Mouse (Mus musculus) cerebellum, adult 8-10 months (tissue): ENCODE results near the gene Zfp787.
"Not testable (repeated sequence)": the region's sequence is repeated elsewhere in the genome, so short reads cannot be mapped to it uniquely, and the experiment has no call there.

ENCODE experiments used
- DNase-seq: peaks from one replicate; pipeline ENCODE4 v3.0.0; 2022

The Zfp787 gene

GRCm38 (mm10) chr7:6161541-6161940, 5.7 kb upstream of the Zfp787 start:
- no peak for DNase-seq

- no peak for DNase-seq
Measured at GRCm38 (mm10) chr7:6159604-6160003, 3.8 kb upstream of the Zfp787 start.

- no peak for DNase-seq
Measured at GRCm38 (mm10) chr7:6157479-6157878, 1.7 kb upstream of the Zfp787 start.

- DNase-seq = no peak
Measured at GRCm38 (mm10) chr7:6156901-6157472, 1.2 kb upstream of the Zfp787 start.

DNA sequence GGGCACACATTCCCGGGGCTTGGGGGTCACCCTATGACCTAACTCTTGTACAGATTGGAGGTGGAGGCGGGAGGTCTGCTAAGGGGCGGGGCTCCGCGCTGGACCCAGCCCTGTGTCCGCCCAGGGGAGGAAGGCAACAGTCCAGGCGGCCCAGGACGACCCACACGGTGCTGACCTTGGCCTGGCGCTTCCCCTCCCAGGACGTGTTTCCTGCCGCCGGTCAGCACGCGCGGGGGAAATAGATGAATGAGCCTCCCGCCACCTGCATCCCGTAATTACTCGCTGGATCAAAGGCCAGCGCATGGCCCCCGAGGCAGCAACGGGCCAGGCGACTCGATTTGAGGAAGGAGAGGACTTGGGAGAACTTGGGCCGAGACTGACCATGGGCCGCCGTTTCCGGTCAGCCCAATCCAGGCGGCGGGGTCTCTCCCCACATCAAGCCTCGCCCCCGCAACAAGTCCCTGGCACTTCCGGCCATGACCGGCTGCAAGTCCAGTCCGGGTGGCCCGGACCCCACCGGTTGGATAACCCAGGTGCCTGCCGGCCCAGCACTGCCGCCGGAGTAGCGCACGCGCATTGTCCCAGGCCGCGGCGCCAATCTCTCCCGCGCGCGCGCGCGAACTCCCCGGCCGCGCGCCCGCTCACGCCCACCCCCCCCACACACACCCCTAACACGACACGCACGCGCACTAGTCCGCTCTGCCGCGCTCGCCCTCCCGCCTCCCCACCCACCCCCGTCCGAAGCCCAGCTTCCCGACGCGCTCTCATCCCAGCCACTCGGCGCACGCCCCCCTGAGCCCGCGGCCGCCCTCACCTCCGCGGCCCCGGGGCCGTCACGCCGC, 545 bp downstream of the Zfp787 start:
- peak; percentile 82 for DNase-seq

GRCm38 (mm10) chr7:6154164-6154563, 1.6 kb downstream of the Zfp787 start:
- no peak for DNase-seq

DNA sequence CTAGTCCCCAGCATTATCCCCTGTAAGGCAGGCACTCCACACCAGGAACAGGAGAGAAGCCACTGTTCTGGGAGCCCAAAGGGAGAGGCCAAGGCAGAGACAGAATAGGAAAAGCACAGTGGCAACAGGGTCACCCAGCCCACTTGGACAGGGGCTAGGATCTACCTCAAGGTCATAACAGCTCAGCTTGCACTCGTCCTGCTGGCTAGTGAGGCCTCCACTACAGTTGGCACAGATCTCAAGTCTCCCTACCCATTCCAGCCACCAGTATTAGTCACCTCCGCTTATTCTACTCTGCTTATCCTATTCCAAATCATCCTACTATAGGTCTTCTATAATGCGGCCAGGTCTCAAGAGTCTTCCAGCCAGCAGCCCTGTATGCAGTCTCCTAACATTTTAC, 2.7 kb downstream of the Zfp787 start:
- no peak for DNase-seq

GRCm38 (mm10) chr7:6152036-6152435, 3.8 kb downstream of the Zfp787 start:
- DNase-seq = no peak

DNA sequence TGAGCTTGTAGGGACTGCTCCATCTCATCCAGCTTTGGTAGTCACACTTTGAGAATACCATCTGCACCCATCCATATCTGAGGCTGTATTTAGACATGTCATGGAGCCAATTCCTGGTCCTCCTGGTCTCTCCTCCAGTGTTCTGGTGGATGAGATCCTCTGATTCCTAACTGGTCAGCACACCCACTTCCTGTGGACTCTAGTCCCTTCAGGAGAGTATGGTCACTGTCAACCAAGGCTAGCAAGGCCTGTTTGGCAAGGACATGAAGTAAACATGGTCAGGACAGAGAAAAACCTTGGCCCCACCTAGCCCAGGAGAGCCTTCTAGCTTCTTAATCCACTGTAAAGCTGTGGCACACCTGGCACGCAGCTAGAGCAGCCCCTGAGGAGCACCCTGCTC, 4.5 kb downstream of the Zfp787 start:
- DNase-seq = no peak

- DNase-seq = no peak
Measured at GRCm38 (mm10) chr7:6147688-6148087, 8.1 kb downstream of the Zfp787 start.

DNA sequence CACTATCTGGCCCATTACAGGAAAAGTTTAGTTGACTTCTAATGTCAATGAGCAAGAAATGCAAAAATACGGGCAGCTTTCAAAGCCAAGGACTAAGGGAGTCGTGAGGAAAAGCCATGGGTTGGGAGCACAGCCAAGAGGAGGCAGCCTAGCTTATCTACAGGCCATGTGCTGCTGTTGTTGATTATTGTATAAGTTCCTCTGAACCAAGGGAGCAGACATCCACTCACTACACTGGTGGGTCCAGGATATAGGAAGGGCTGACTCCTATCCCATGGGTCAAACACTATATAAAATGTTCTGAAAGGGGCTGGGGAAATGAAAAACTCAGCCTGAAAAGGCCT, 8.8 kb downstream of the Zfp787 start:
- no peak for DNase-seq

DNA sequence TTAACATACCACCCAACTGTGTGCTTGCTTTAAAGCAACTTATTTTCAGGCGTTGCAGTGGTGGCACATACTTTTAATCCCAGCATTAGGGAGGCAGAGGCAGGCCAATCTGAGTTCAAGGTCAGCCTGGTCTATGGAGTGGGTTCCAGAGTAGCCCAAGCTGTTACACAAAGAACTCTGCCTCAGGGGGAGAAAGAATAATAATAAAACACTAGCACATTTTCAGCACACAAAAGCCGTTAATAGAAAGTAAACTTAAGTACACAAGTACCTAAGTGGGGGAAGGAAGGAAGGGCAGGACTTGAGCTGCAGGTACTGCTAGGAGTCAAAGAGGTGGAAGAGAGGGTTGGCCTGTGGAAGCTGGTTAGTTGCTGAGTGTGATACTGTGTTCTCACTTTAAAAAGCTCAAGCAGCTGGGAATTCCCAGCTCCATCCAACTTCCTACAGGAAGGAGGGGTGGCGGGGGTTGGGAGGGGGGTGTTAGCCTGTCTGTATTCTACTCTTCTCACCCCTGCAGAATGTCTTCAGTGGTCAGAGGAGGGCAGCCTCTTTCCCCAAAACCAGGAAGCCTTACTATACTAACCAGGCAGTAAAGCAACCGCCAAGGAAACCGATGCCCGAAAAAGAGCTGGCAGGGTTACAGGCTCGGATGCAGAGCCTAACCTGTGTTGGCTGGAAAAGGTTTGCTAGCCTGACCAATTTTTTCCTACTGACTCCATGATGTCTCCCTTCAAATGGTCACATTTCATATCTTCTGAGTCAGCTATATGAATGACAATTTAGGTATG, 9.4 kb downstream of the Zfp787 start:
- DNase-seq = no peak

- DNase-seq = no peak
Measured at GRCm38 (mm10) chr7:6145423-6146188, 10.2 kb downstream of the Zfp787 start.

GRCm38 (mm10) chr7:6143991-6144531, 11.7 kb downstream of the Zfp787 start:
- no peak for DNase-seq

- DNase-seq = no peak
Measured at GRCm38 (mm10) chr7:6139295-6139694, 16.5 kb downstream of the Zfp787 start.

GRCm38 (mm10) chr7:6136497-6136896, 19.3 kb downstream of the Zfp787 start:
- no peak for DNase-seq

GRCm38 (mm10) chr7:6132646-6133045, 23.2 kb downstream of the Zfp787 start:
- no peak for DNase-seq

DNA sequence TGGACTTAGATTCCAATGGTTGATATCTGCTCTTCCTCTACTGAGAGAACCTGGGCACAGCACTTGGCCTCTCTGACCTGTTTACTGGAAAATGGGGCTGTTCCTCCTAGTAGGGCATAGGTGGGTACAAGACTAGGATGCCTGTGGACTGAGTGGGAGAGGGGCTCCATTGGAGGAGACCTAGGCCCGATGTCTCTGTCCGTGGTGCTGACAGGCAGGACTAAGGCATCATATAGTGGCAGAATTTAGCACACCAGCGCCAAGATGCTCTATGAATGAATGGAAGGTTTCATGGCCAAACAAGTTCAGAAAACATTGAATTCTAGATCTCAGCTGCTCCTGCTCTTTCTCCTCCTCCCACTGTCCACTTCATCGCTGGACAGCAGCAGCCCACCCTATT, 25.5 kb downstream of the Zfp787 start:
- DNase-seq = no peak

- peak; percentile 81 for DNase-seq
Measured at GRCm38 (mm10) chr7:6126690-6127448, 28.9 kb downstream of the Zfp787 start.

DNA sequence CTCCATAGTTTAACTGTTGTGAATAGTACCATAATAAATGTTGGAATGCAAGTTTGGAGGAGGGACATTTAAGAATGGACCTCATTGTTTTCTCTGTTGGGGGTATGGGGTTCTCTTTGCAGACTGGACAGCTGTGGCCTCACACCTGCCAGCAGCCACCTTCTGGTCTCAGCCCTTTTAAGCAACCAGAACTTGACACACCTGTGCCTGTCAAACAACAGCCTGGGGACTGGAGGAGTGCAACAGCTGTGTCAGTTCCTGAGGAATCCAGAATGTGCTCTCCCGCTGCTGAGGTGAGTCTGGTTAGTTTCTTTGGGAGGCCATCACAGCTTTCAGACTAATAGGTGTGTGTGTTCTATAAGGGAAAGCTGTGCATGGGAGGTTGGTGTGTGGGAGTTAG, 34.7 kb downstream of the Zfp787 start:
- not testable (repeated sequence) for DNase-seq

- not testable (repeated sequence) for DNase-seq
Measured at GRCm38 (mm10) chr7:6120104-6120503, 35.7 kb downstream of the Zfp787 start.

DNA sequence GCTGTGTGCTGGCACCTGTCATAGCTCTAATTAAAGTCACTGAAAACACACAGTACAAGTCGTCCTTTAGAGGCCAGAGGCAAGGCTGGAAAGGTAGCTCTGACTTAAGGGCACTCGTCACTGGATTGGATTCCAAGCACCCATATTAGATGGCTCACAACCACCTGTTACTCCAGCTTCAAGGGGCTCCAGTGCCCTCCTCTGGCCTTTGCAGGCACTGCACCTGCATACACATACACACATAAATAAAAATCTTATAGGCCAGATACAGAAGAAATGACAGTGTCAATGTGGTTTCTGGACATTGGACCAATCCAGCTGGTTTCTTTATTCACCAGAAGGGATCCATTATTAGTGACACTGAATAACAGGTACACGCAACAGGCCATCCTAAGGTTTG, 36.3 kb downstream of the Zfp787 start:
- no peak for DNase-seq
